Mouse (Mus musculus): ENCODE data around the gene Rps29. TPM values are rescaled to one million over a fixed set of nuclear protein-coding genes. Genes with fewer than 3 reads are reported as not detected.
A peak's percentile ranks its signal among the peaks of the same experiment; 100 is the strongest.

Rps29 gene
- polyA plus RNA-seq, 1 experiment: 65.5 TPM

DNA sequence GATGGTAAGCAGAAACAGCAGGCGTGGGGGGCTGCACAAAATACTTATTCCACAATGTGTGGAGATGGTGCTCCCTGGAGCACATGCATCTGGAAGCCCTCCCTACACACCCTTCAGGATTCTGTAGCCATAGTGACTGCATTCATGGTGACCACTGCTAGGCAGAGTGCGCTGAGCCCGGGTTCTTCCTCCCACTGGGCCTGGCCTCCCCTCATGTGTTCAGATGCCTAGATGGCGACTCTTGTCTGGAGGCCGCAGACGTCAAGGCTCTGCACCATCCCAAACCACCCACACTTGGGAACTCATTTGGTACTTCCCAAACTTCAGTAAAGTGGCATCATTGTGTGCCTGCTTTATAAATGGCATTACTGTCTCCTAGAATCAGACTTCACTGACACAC lies 15.5 kb downstream of the Rps29 start:
- Histone ChIP-seq H3K27me3 (ENCODE audit: control insufficient read depth) (no peaks in the 10 kb centered on the region), H3K4me1 (ENCODE audit: control insufficient read depth) (no peaks in the 10 kb centered on the region), H3K36me3 (ENCODE audit: control insufficient read depth) (no peaks in the 10 kb centered on the region), H3K9me3 (ENCODE audit: control insufficient read depth, low read length) (no peaks in the 10 kb centered on the region), H3K4me3 (replicated peaks) (no peak overlapping the region)
- no peak for TF ChIP-seq GATA1 (IDR thresholded peaks at IDR 0.05; ENCODE audit: low read length)
- no peak for TF ChIP-seq TAL1 (IDR thresholded peaks at IDR 0.05; ENCODE audit: low read length)

- Histone ChIP-seq H3K9me3 (ENCODE audit: control insufficient read depth, low read length) (no peaks in the 10 kb centered on the region), H3K4me1 (ENCODE audit: control insufficient read depth) (no peaks in the 10 kb centered on the region), H3K36me3 (ENCODE audit: control insufficient read depth) (no peaks in the 10 kb centered on the region), H3K27me3 (ENCODE audit: control insufficient read depth) (no peaks in the 10 kb centered on the region), H3K4me3 (replicated peaks) (no peak overlapping the region)
- no peak for TF ChIP-seq TAL1 (IDR thresholded peaks at IDR 0.05; ENCODE audit: low read length)
- TF ChIP-seq GATA1 (IDR thresholded peaks at IDR 0.05; ENCODE audit: low read length): no peak
These were observed 19.1 kb downstream of the Rps29 start for GRCm38 (mm10) chr12:69139841-69140240.

DNA sequence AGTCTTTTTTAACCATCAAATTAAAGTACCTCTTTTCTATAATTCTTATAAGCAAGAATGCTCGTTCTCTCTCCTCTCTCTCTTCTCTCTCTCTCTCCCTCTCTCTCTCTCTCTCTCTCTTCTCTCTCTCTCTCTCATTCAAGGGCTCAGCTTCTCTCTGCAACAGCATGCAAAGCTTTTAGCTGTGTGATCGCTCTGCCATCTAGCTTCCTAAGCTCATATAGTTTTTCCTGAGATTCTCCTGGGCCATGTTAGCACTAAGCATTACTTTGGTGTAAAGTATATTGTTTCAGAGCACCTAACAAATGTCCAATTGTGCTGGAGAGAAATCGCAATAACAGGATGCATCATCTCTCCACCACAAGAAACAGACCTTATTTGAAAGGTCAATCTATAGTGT lies 19.8 kb downstream of the Rps29 start:
- Histone ChIP-seq H3K9me3 (ENCODE audit: control insufficient read depth, low read length) (no peaks in the 10 kb centered on the region), H3K36me3 (ENCODE audit: control insufficient read depth) (no peaks in the 10 kb centered on the region), H3K4me1 (ENCODE audit: control insufficient read depth) (no peaks in the 10 kb centered on the region), H3K27me3 (ENCODE audit: control insufficient read depth) (no peaks in the 10 kb centered on the region), H3K4me3 (replicated peaks) (no peak overlapping the region)
- TF ChIP-seq GATA1 (IDR thresholded peaks at IDR 0.05; ENCODE audit: low read length) (no peak), TAL1 (IDR thresholded peaks at IDR 0.05; ENCODE audit: low read length) (no peak)

- Histone ChIP-seq H3K27me3 (ENCODE audit: control insufficient read depth) (peaks cover 3% of the 10 kb centered on the region), H3K4me1 (ENCODE audit: control insufficient read depth) (peaks cover 8% of the 10 kb centered on the region), H3K9me3 (ENCODE audit: control insufficient read depth, low read length) (no peaks in the 10 kb centered on the region), H3K4me3 (replicated peaks) (no peak overlapping the region), H3K36me3 (ENCODE audit: control insufficient read depth) (no peaks in the 10 kb centered on the region)
- TF ChIP-seq TAL1 (IDR thresholded peaks at IDR 0.05; ENCODE audit: low read length): no peak
These were observed 27.0 kb downstream of the Rps29 start for GRCm38 (mm10) chr12:69131981-69132380.

DNA sequence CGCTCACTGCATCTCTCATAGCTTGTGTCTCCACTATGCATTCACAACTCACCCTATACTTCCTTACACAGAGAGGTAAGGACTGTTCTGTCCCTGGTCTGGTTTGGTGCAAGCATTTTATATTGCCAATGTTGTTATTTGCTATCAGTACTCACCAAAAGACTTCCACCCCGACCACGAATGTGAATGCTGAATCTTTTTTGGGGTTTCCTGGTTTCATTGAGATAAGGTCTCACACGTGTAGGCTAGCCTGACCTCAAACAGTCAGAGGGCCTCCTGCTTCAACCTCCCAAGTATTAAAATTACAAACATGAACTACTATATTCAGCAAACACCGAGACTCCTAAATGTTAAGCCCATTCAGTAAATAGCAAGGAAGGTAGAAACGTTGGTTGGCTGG lies 27.7 kb downstream of the Rps29 start:
- Histone ChIP-seq H3K36me3 (ENCODE audit: control insufficient read depth) (no peaks in the 10 kb centered on the region), H3K9me3 (ENCODE audit: control insufficient read depth, low read length) (no peaks in the 10 kb centered on the region), H3K4me1 (ENCODE audit: control insufficient read depth) (peaks cover 8% of the 10 kb centered on the region), H3K27me3 (ENCODE audit: control insufficient read depth) (peaks cover 3% of the 10 kb centered on the region), H3K4me3 (replicated peaks) (no peak overlapping the region)
- no peak for TF ChIP-seq GATA1 (IDR thresholded peaks at IDR 0.05; ENCODE audit: low read length)
- no peak for TF ChIP-seq TAL1 (IDR thresholded peaks at IDR 0.05; ENCODE audit: low read length)

DNA sequence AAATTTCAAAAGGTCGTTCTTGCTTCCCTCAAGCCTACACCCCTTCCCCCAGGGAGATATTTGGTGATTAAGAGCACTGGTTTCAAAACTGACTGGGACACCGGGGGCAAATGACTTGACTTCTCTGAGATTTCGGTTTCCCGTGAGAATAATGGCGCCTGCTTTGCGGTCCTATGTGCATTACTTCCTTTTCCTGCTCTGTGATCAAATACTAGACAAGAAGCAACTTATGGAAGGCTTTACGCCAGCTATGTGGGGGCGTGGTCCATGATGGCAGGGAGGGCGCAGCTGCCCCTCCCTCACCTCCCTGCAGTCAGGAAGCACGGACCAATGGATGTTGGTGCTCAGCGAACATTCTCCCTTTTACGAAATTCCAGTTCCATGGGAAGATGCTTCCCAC lies 28.5 kb downstream of the Rps29 start:
- TF ChIP-seq GATA1 (IDR thresholded peaks at IDR 0.05; ENCODE audit: low read length) (no peak), TAL1 (IDR thresholded peaks at IDR 0.05; ENCODE audit: low read length) (no peak)
- no peak overlapping the region for H3K4me3 ChIP-seq (replicated peaks)

GRCm38 (mm10) chr12:69129634-69130310 lies 29.2 kb downstream of the Rps29 start:
- TF ChIP-seq GATA1 (IDR thresholded peaks at IDR 0.05; ENCODE audit: low read length) (no peak), TAL1 (IDR thresholded peaks at IDR 0.05; ENCODE audit: low read length) (no peak)
- Histone ChIP-seq H3K4me3 (replicated peaks) (peak overlapping the region; percentile 12), H3K27me3 (ENCODE audit: control insufficient read depth) (peaks cover 3% of the 10 kb centered on the region), H3K9me3 (ENCODE audit: control insufficient read depth, low read length) (no peaks in the 10 kb centered on the region), H3K36me3 (ENCODE audit: control insufficient read depth) (no peaks in the 10 kb centered on the region), H3K4me1 (ENCODE audit: control insufficient read depth) (peaks cover 8% of the 10 kb centered on the region)

More for the DNA sequence above, 28.5 kb downstream of the Rps29 start:
- Histone ChIP-seq H3K4me1 (ENCODE audit: control insufficient read depth) (peaks cover 8% of the 10 kb centered on the region), H3K36me3 (ENCODE audit: control insufficient read depth) (no peaks in the 10 kb centered on the region), H3K27me3 (ENCODE audit: control insufficient read depth) (peaks cover 3% of the 10 kb centered on the region), H3K9me3 (ENCODE audit: control insufficient read depth, low read length) (no peaks in the 10 kb centered on the region)

DNA sequence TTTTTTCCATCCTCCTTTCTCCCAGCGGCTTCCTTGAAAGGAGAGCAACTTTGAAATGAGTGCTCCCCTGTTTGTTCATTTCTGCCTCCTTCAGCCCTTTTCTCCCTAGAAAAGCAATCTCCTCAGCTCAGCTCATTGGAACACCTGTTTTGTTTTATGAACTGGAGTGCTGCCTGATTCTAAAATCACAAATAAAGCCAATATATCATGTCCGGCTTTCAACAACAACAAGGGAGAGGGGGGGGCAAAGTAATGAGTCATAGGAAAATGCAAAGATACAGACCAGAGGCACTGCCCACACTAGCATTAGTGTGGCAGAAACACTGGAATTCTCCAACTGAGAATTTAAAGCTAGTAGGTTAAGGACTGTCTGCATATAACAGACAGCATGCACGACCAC lies 31.4 kb downstream of the Rps29 start:
- H3K9me3 ChIP-seq (ENCODE audit: control insufficient read depth, low read length): no peaks in the 10 kb centered on the region
- H3K4me1 ChIP-seq (ENCODE audit: control insufficient read depth): peaks cover 8% of the 10 kb centered on the region
- H3K27me3 ChIP-seq (ENCODE audit: control insufficient read depth): peaks cover 3% of the 10 kb centered on the region
- TF ChIP-seq GATA1 (IDR thresholded peaks at IDR 0.05; ENCODE audit: low read length) (no peak), TAL1 (IDR thresholded peaks at IDR 0.05; ENCODE audit: low read length) (no peak)
- no peaks in the 10 kb centered on the region for H3K36me3 ChIP-seq (ENCODE audit: control insufficient read depth)
- H3K4me3 ChIP-seq (replicated peaks): no peak overlapping the region

DNA sequence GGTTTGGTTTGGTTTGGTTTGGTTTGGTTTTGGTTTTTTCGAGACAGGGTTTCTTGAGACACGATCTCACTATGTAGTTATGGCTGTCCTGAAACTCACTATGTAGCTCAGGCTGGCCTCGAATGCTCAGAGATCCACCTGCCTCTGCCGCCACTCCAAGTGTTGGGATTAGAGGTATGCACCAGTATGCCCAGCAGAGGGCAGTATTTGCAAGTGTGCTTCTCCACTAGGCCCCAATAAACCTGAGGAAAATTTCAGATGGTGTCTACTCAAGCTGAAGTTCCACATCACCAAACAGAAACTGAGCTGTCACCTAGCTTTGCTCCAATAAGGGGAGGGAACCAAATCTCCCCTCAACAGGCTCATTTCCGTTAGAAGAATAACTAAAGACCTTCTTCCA lies 31.8 kb downstream of the Rps29 start:
- Histone ChIP-seq H3K4me3 (replicated peaks) (no peak overlapping the region), H3K4me1 (ENCODE audit: control insufficient read depth) (peaks cover 8% of the 10 kb centered on the region), H3K27me3 (ENCODE audit: control insufficient read depth) (peaks cover 3% of the 10 kb centered on the region), H3K36me3 (ENCODE audit: control insufficient read depth) (no peaks in the 10 kb centered on the region), H3K9me3 (ENCODE audit: control insufficient read depth, low read length) (no peaks in the 10 kb centered on the region)
- TF ChIP-seq TAL1 (IDR thresholded peaks at IDR 0.05; ENCODE audit: low read length) (no peak), GATA1 (IDR thresholded peaks at IDR 0.05; ENCODE audit: low read length) (no peak)

DNA sequence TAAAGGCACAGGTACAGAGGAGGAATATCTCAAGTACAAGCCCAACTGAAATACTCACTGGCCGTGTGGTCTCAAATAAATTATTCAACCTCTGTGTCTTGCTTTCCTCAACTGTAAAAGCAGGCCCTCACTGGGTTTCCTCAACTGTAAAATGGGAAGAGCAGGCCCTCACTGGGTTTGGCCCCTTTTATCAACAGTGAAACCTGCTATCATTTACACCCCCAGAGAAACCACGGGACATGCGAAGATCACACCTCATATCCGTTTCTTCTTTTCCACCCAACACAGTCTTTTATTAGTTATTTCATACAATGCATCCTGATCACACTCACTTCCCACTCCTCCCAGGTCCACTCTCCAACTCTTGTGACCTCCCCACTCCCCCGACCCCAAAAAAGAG lies 33.9 kb downstream of the Rps29 start:
- Histone ChIP-seq H3K27me3 (ENCODE audit: control insufficient read depth) (no peaks in the 10 kb centered on the region), H3K4me1 (ENCODE audit: control insufficient read depth) (peaks cover 2% of the 10 kb centered on the region; the same call in 1 of the 2 replicates), H3K4me3 (replicated peaks) (no peak overlapping the region), H3K36me3 (ENCODE audit: control insufficient read depth) (no peaks in the 10 kb centered on the region), H3K9me3 (ENCODE audit: control insufficient read depth, low read length) (no peaks in the 10 kb centered on the region)
- TF ChIP-seq TAL1 (IDR thresholded peaks at IDR 0.05; ENCODE audit: low read length): no peak
